In the genomic region with DNA sequence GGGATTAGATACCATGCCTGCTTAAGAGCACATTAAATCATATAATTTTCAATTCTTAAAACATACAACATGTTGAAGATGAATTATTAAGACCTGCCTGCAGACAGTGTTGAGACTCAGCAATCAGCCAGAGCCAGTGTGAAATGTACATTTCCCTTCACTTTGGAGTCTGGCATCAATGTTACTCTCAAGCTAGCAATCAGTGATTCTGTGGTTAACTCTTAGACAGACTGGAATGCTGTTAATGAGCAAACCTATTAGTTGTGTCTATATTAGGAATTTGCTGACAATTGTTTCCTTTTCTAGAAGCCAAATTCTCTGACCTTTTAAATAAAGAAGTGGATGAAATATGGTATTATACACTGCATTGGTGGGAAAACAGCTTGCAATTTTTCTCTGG, we compare ENCODE assay signal across 19 mouse cellular contexts.
"Had no signal": no experiment of that assay in that cellular context is flagged by ENCODE, and none has a peak within 500 bp of the region (broad histone marks: within the 10 kb centered on the region; RNA-seq: fewer than 3 reads in every experiment).

No protein-coding gene starts in this region.

- H3K4me3 ChIP-seq: midbrain, embryonic 10.5 days; midbrain, embryonic 12.5 days; myocyte; neural tube, embryonic 13.5 days; neural tube, embryonic 15.5 days had no signal

- H3K27ac ChIP-seq: midbrain, embryonic 10.5 days; midbrain, embryonic 12.5 days; neural tube, embryonic 13.5 days; neural tube, embryonic 15.5 days had no signal

- H3K9me3 ChIP-seq: midbrain, embryonic 10.5 days; midbrain, embryonic 12.5 days; neural tube, embryonic 13.5 days; neural tube, embryonic 15.5 days had no signal

- H3K27me3 ChIP-seq: midbrain, embryonic 12.5 days; neural tube, embryonic 13.5 days; neural tube, embryonic 15.5 days had no signal

- H3K36me3 ChIP-seq: midbrain, embryonic 10.5 days; midbrain, embryonic 12.5 days; neural tube, embryonic 13.5 days; neural tube, embryonic 15.5 days had no signal

- H3K4me2 ChIP-seq: lung, embryonic 14.5 days; midbrain, embryonic 12.5 days; neural tube, embryonic 13.5 days; neural tube, embryonic 15.5 days had no signal

- H3K9ac ChIP-seq: lung, embryonic 14.5 days; midbrain, embryonic 12.5 days; neural tube, embryonic 13.5 days; neural tube, embryonic 15.5 days had no signal

- ATAC-seq: midbrain, embryonic 16.5 days had no signal

- H3K4me1 ChIP-seq: midbrain, embryonic 12.5 days; neural tube, embryonic 13.5 days; neural tube, embryonic 15.5 days had no signal

- DNase-seq: lung, adult 18-20 months; lung, embryonic 14.5 days; lung, postnatal 10 days; lung, postnatal 4 days; midbrain, embryonic 14.5 days; retina, postnatal 1 day; right cerebral cortex, adult 18-20 months; right cerebral cortex, postnatal 25 days; right cerebral cortex, postnatal 4 days; spleen, adult 18-20 months; thymus, adult 18-20 months; thymus, postnatal 14 days; thymus, postnatal 4 days had no signal
